Mouse (Mus musculus) liver, embryonic 14.5 days (tissue): ENCODE results near the gene Tcp11. TPM values are rescaled to one million over a fixed set of nuclear protein-coding genes. Genes with fewer than 3 reads are reported as not detected.

ENCODE experiments used
- ATAC-seq: fragments of 200-750 bp; cut with Nextera tagmentation; 2 replicates; pipeline ENCODE4 v1.8.0; 2017; ENCODE audit warnings: moderate number of reproducible peaks, mild to moderate bottlenecking, moderate library complexity; ENCODE audit not compliant: insufficient read depth
- DNase-seq, 3 experiments: peaks; one replicate each; pipeline ENCODE4 v3.0.0-alpha.2; 2012 to 2013; ENCODE audit warnings: low read depth in 3 of 3, low spot score in 3 of 3
- H3K27ac ChIP-seq: fragments of 300-500 bp; sonication (generic); 2 replicates; pipeline ENCODE4 v1.5.1; 2014; ENCODE audit warnings: moderate library complexity, mild to moderate bottlenecking, control low read depth, inconsistent platforms
- H3K27me3 ChIP-seq: fragments of 300-500 bp; sonication (generic); 2 replicates; pipeline ENCODE4 v1.6.1; 2014; ENCODE audit warnings: mild to moderate bottlenecking, low read length, moderate library complexity; ENCODE audit not compliant: control insufficient read depth, insufficient read depth
- H3K36me3 ChIP-seq: fragments of 300-500 bp; sonication (generic); replicated peaks from 2 replicates; pipeline ENCODE4 v1.6.1; 2014; ENCODE audit warnings: low read depth; ENCODE audit not compliant: control insufficient read depth, insufficient read depth
- H3K4me1 ChIP-seq, 2 experiments: fragments of 200-500 bp in 1 of 2; fragments of 300-500 bp in 1 of 2; sonication (generic) in 1 of 2; replicated peaks; 2 replicates each; pipeline ENCODE4 v1.6.1; 2012 to 2014; ENCODE audit warnings: antibody characterized with exemption in 1 of 2, inconsistent platforms in 1 of 2, low read length in 1 of 2; ENCODE audit not compliant: control insufficient read depth in 2 of 2, insufficient read depth in 2 of 2
- H3K4me2 ChIP-seq: fragments of 300-500 bp; sonication (generic); 2 replicates; pipeline ENCODE4 v1.6.1; 2014; ENCODE audit warnings: low read depth, mild to moderate bottlenecking, control low read depth, moderate library complexity
- H3K4me3 ChIP-seq, 2 experiments: fragments of 200-500 bp in 1 of 2; fragments of 300-500 bp in 1 of 2; sonication (generic) in 1 of 2; 2 replicates each; pipeline ENCODE4 v1.5.1; 2012 to 2014; ENCODE audit warnings: low read depth in 2 of 2, low read length in 2 of 2, mild to moderate bottlenecking in 2 of 2, control low read depth in 1 of 2, inconsistent platforms in 1 of 2, moderate library complexity in 1 of 2; ENCODE audit not compliant: insufficient read depth in 1 of 2
- H3K9ac ChIP-seq: fragments of 300-500 bp; sonication (generic); replicated peaks from 2 replicates; pipeline ENCODE4 v1.6.1; 2014; ENCODE audit warnings: mild to moderate bottlenecking, control low read depth, moderate library complexity
- H3K9me3 ChIP-seq: fragments of 300-500 bp; sonication (generic); 2 replicates; pipeline ENCODE4 v1.6.1; 2016; ENCODE audit warnings: low read length, mixed read lengths; ENCODE audit not compliant: control insufficient read depth
- CTCF ChIP-seq: IDR thresholded peaks from 2 replicates; pipeline ENCODE4 v1.5.1; 2016; ENCODE audit warnings: antibody characterized with exemption, low read depth, control low read depth
- EP300 ChIP-seq: IDR thresholded peaks from 2 replicates; pipeline ENCODE4 v1.6.1; 2016; ENCODE audit warnings: antibody characterized with exemption, low read depth
- WGBS: fragments of 180-500 bp; shearing (Covaris S2); extraction: QIAGEN DNeasy Blood & Tissue Kit; methylation state at CpG from one replicate; pipeline ENCODE4 v1.1.7; 2014; ENCODE audit not compliant: insufficient replicate concordance; 5-methylcytosine and 5-hydroxymethylcytosine counted together
- polyA plus RNA-seq, 2 experiments: library from polyadenylated mRNA; depleted of rRNA in 1 of 2; stranded (reverse) in 1 of 2; unstranded in 1 of 2; fragments of >200 nt; fragmentation: Nextera tagmentation in 1 of 2; extraction: Ambion mirVana in 1 of 2; gene quantifications; 2 replicates each; pipeline versions ENCODE4 v1.2.1 to v1.2.3; 2012 to 2014

Gene Tcp11
- polyA plus RNA-seq, 2 experiments, result 0.16 TPM; not detected in 1

- H3K9ac ChIP-seq, result no peak overlapping the region
- no peak for DNase-seq
- no peak overlapping the region for H3K4me3 ChIP-seq
- WGBS, result 77% methylated on average over 21 of the region's 21 CpGs
- H3K27me3 ChIP-seq, result no peaks in the 10 kb centered on the region
- no peaks in the 10 kb centered on the region for H3K36me3 ChIP-seq
- no peaks in the 10 kb centered on the region for H3K9me3 ChIP-seq
- TF ChIP-seq CTCF, result no peak
- TF ChIP-seq EP300, result no peak
- no peak for ATAC-seq
- H3K27ac ChIP-seq, result no peak overlapping the region
- H3K4me1 ChIP-seq, result no peaks in the 10 kb centered on the region
- no peak overlapping the region for H3K4me2 ChIP-seq
These were observed 28.1 kb downstream of the Tcp11 start for GRCm38 (mm10) chr17:28052293-28052863.

DNA sequence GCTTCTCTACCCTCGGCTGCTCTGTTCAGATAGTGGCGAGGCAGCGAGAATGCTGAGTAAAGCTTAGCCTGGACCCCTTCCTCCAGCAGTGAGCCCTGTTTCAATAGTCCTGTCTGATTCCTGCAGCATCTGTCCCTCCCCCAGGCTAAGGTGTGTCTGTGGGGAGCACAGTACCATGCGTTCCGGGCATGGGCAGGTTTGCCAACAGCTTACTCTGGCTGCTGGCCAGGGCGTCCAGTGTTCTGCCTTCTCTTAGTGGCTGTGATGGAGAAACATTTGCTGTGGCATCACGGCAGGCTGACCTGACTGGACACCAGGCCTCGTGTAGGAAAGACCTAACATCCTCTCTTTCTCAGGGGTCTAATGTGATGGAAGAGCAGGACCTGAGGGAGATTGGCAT lies 30.2 kb downstream of the Tcp11 start:
- TF ChIP-seq EP300, result no peak
- Histone ChIP-seq H3K4me1 (no peaks in the 10 kb centered on the region), H3K4me2 (no peak overlapping the region), H3K9me3 (no peaks in the 10 kb centered on the region), H3K27me3 (no peaks in the 10 kb centered on the region), H3K9ac (no peak overlapping the region), H3K27ac (no peak overlapping the region), H3K4me3 (no peak overlapping the region), H3K36me3 (no peaks in the 10 kb centered on the region)
- DNase-seq (no peak), ATAC-seq (no peak)
- WGBS, result 72% methylated on average over 8 of the region's 8 CpGs

DNA sequence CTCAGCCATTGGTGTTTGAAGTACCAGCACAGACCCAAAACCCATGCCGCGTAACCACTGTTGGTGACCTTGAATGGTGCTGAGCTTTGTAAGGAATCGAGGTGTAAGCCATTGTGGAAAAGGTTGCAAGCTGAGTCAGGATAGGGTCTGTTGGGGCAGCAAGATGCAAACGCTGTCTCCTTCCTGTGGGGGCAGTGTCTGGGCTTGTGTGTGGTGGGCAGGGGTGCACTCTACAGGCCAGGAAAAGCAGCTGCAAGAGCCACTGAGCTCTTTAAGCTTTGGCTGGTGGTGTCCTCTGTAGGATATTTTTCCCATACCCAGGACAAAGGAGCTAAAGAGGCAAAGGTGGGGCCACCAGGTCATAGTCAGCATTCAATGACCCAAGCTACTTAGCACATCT lies 32.0 kb downstream of the Tcp11 start:
- WGBS, result 44% methylated on average over 4 of the region's 4 CpGs
- Histone ChIP-seq H3K4me3 (no peak overlapping the region), H3K4me1 (no peaks in the 10 kb centered on the region), H3K9ac (no peak overlapping the region), H3K4me2 (no peak overlapping the region), H3K27me3 (no peaks in the 10 kb centered on the region), H3K27ac (no peak overlapping the region), H3K36me3 (no peaks in the 10 kb centered on the region), H3K9me3 (no peaks in the 10 kb centered on the region)
- DNase-seq (peak in 2 of 3 experiments; percentile 9 to 11), ATAC-seq (no peak)
- TF ChIP-seq EP300 (no peak), CTCF (peak; percentile 81)

- ATAC-seq, result no peak
- TF ChIP-seq CTCF (no peak), EP300 (no peak)
These were observed 32.9 kb downstream of the Tcp11 start for GRCm38 (mm10) chr17:28047520-28047919.

DNA sequence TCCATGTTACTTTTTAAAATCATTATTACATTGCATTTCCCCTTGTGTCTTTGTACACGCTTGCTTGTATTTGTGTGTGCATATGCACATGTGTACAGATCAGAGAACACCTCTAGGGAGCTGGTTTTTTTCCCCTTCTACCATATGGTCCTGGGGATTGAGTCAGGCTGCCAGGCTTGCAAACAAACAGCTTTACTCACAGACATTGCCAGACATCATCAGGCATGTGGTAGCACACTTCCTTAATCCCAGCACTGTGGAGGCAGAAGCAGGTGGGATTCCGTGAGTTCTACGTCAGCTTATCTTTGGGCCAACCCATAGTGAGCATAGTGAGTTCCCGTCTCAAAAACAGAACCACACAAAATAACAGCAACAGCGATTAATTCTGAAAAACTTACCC lies 33.4 kb downstream of the Tcp11 start:
- ATAC-seq, result no peak
- 84% methylated on average over 5 of the region's 5 CpGs for WGBS

More at GRCm38 (mm10) chr17:28047520-28047919, 32.9 kb downstream of the Tcp11 start:
- Histone ChIP-seq H3K9me3 (no peaks in the 10 kb centered on the region), H3K27me3 (no peaks in the 10 kb centered on the region), H3K4me1 (no peaks in the 10 kb centered on the region), H3K36me3 (no peaks in the 10 kb centered on the region), H3K4me2 (no peak overlapping the region), H3K9ac (no peak overlapping the region), H3K27ac (no peak overlapping the region), H3K4me3 (no peak overlapping the region)
- DNase-seq, result no peak
- 61% methylated on average over 5 of the region's 5 CpGs for WGBS

More for the DNA sequence above, 33.4 kb downstream of the Tcp11 start:
- TF ChIP-seq EP300 (no peak), CTCF (no peak)
- H3K4me2 ChIP-seq, result no peak overlapping the region
- no peaks in the 10 kb centered on the region for H3K36me3 ChIP-seq
- no peak overlapping the region for H3K4me3 ChIP-seq
- H3K4me1 ChIP-seq, result no peaks in the 10 kb centered on the region
- DNase-seq, result no peak
- H3K9ac ChIP-seq, result no peak overlapping the region
- H3K27me3 ChIP-seq, result no peaks in the 10 kb centered on the region
- H3K27ac ChIP-seq, result no peak overlapping the region
- no peaks in the 10 kb centered on the region for H3K9me3 ChIP-seq
